Mouse (Mus musculus) megakaryocyte, embryonic 14.5 days (primary cell): ENCODE data around the gene Setd7.

Experiments
- FLI1 ChIP-seq: IDR thresholded peaks from 2 replicates; pipeline ENCODE4 v1.6.1; 2012; ENCODE audit warnings: low read length, inconsistent platforms, mixed read lengths
- GATA1 ChIP-seq: IDR thresholded peaks from 3 replicates; pipeline ENCODE4 v1.6.1; 2012; ENCODE audit warnings: mixed read lengths, low read length, inconsistent platforms, borderline replicate concordance

DNA sequence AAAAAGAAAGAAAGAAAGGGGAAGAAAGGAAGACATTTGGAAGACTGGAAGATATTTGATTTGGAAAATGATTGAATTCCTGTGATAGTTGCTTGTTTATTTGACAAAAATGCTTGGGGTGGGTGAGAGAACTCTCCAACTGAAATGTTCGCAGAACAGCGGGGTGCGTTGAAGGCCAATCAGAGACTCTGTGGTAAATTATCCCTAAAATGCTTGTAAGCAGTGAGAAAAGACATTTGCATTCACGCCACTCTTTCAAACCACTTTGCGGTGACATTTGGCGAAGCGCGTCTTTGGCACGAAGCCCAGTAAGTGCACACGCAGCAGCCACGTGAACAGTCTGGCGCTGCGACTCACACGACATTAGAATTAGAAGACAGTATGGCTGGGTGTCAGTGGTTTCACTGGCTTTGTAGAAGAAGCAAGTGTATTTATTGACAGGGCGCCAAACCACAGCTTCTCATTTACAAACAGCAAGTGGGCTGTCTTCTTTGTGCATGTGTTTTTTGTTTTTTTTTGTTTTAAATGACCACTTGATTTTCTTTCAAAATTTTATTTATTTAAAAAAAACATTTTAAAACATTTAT lies 43.1 kb upstream of the Setd7 start:
- TF ChIP-seq GATA1 (no peak), FLI1 (no peak)
